Mouse (Mus musculus) liver, embryonic 15.5 days (tissue): ENCODE results near the gene Rps15. TPM values are rescaled to one million over a fixed set of nuclear protein-coding genes. Genes with fewer than 3 reads are reported as not detected.

ENCODE experiments used
- ATAC-seq: fragments of 200-750 bp; cut with Nextera tagmentation; 2 replicates; pipeline ENCODE4 v1.8.0; 2017; ENCODE audit warnings: moderate number of reproducible peaks, mild to moderate bottlenecking, moderate library complexity; ENCODE audit not compliant: insufficient read depth
- H3K27ac ChIP-seq: fragments of 300-500 bp; sonication (generic); replicated peaks from 2 replicates; pipeline ENCODE4 v1.5.1; 2015; ENCODE audit warnings: mild to moderate bottlenecking, inconsistent platforms
- H3K27me3 ChIP-seq: fragments of 300-500 bp; sonication (generic); 2 replicates; pipeline ENCODE4 v1.6.1; 2015; ENCODE audit warnings: mild to moderate bottlenecking, inconsistent platforms
- H3K36me3 ChIP-seq: fragments of 300-500 bp; sonication (generic); replicated peaks from 2 replicates; pipeline ENCODE4 v1.6.1; 2015; ENCODE audit warnings: moderate library complexity, mild to moderate bottlenecking, inconsistent platforms
- H3K4me1 ChIP-seq: fragments of 300-500 bp; sonication (generic); replicated peaks from 2 replicates; pipeline ENCODE4 v1.6.1; 2015; ENCODE audit warnings: inconsistent platforms
- H3K4me2 ChIP-seq: fragments of 300-500 bp; sonication (generic); 2 replicates; pipeline ENCODE4 v1.6.1; 2015; ENCODE audit warnings: moderate library complexity, mild to moderate bottlenecking, inconsistent platforms
- H3K4me3 ChIP-seq: fragments of 300-500 bp; sonication (generic); replicated peaks from 2 replicates; pipeline ENCODE4 v1.5.1; 2015; ENCODE audit warnings: mild to moderate bottlenecking, inconsistent platforms
- H3K9ac ChIP-seq: fragments of 300-500 bp; sonication (generic); 2 replicates; pipeline ENCODE4 v1.6.1; 2015; ENCODE audit warnings: moderate library complexity, mild to moderate bottlenecking, inconsistent platforms
- H3K9me3 ChIP-seq: fragments of 300-500 bp; sonication (generic); replicated peaks from 2 replicates; pipeline ENCODE4 v1.6.1; 2016; ENCODE audit warnings: inconsistent platforms
- WGBS: fragments of 180-500 bp; shearing (Covaris S2); methylation state at CpG from one replicate; pipeline ENCODE4 v1.1.7; 2015; ENCODE audit warnings: mixed read lengths; ENCODE audit not compliant: insufficient replicate concordance; 5-methylcytosine and 5-hydroxymethylcytosine counted together
- polyA plus RNA-seq: library from polyadenylated mRNA; unstranded; fragments of >200 nt; fragmentation: Nextera tagmentation; extraction: Ambion mirVana; gene quantifications from 2 replicates; pipeline ENCODE4 v1.2.1, GENCODE M21; 2015

The Rps15 gene
- polyA plus RNA-seq, 1 experiment from 2014 or later, result 527 TPM

GRCm38 (mm10) chr10:80261585-80261968 is 30.7 kb upstream of the Rps15 start:
- Histone ChIP-seq H3K4me2 (peak overlapping the region; percentile 89), H3K36me3 (peaks cover 24% of the 10 kb centered on the region), H3K9ac (peak overlapping the region; percentile 44), H3K9me3 (no peaks in the 10 kb centered on the region), H3K4me1 (peaks cover 78% of the 10 kb centered on the region), H3K27me3 (no peaks in the 10 kb centered on the region), H3K4me3 (peak overlapping the region; percentile 58), H3K27ac (peak overlapping the region; percentile 91)
- peak; percentile 61 for ATAC-seq
- under 1% methylated on average over 14 of the region's 14 CpGs for WGBS

DNA sequence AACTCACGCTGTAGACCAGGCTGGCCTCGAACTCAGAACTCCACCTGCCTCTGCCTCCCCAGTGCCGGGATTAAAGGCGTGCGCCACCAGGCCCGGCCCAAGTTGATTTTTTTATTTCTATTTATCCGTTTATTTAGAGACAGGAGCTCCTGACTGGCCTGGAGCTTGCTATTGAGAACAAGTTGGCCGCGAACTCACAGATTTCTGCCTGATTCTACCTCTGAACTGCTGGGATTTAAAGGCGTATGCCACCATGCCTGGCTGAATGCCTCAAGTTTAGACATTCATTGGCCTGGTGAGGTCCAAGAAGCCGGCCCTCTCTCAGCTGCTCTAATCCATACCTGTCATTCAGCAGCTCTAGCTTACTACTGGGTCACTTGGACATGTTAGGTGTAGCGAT is 30.1 kb upstream of the Rps15 start:
- Histone ChIP-seq H3K27ac (peak overlapping the region; percentile 91), H3K9ac (0 out of 2 replicates have a peak overlapping the region, but pooled peaks have one; percentile 8), H3K9me3 (no peaks in the 10 kb centered on the region), H3K4me2 (peak overlapping the region; percentile 89), H3K27me3 (no peaks in the 10 kb centered on the region), H3K4me3 (peak overlapping the region; percentile 58), H3K36me3 (peaks cover 22% of the 10 kb centered on the region), H3K4me1 (peaks cover 84% of the 10 kb centered on the region)
- WGBS, result 50% methylated on average over 12 of the region's 12 CpGs
- ATAC-seq, result no peak

- H3K36me3 ChIP-seq, result peaks cover 24% of the 10 kb centered on the region
- no peak overlapping the region for H3K9ac ChIP-seq
- 80% methylated on average over 10 of the region's 10 CpGs for WGBS
- ATAC-seq, result no peak
- H3K27ac ChIP-seq, result 0 out of 2 replicates have a peak overlapping the region, but pooled peaks have one; percentile 91
- no peaks in the 10 kb centered on the region for H3K27me3 ChIP-seq
- H3K4me3 ChIP-seq, result no peak overlapping the region
- H3K9me3 ChIP-seq, result no peaks in the 10 kb centered on the region
- H3K4me1 ChIP-seq, result peaks cover 87% of the 10 kb centered on the region
- no peak overlapping the region for H3K4me2 ChIP-seq
These were observed 29.4 kb upstream of the Rps15 start for GRCm38 (mm10) chr10:80262776-80263365.

- peak overlapping the region; percentile 100 for H3K4me3 ChIP-seq
- peak; percentile 66 for ATAC-seq
- H3K9me3 ChIP-seq, result no peaks in the 10 kb centered on the region
- H3K27me3 ChIP-seq, result no peaks in the 10 kb centered on the region
- peak overlapping the region; percentile 91 for H3K4me2 ChIP-seq
- peaks cover 87% of the 10 kb centered on the region for H3K4me1 ChIP-seq
- H3K9ac ChIP-seq, result peak overlapping the region; percentile 100
- H3K27ac ChIP-seq, result peak overlapping the region; percentile 92
- peaks cover 25% of the 10 kb centered on the region for H3K36me3 ChIP-seq
- WGBS, result under 1% methylated on average over 81 of the region's 81 CpGs
These were observed 27.7 kb upstream of the Rps15 start for GRCm38 (mm10) chr10:80264341-80265148.

DNA sequence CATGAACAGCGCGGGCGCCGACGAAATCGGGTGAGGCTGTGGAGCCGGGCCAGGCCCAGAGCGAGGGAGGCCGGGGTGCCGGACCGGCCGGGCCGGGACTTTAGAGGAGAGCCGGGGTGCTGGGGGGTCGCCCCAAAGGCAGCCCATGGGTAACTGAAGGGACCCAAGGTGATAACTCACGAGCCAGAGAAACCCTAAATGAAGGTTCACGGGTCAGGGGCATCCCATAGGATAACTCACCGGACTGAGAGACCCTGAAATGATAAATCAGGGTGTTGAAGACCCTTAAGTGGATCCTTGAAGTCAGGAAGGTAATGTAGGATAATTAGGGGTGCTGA is 27.1 kb upstream of the Rps15 start:
- Histone ChIP-seq H3K9me3 (no peaks in the 10 kb centered on the region), H3K27me3 (no peaks in the 10 kb centered on the region), H3K4me2 (peak overlapping the region; percentile 91), H3K9ac (peak overlapping the region; percentile 100), H3K4me1 (peaks cover 87% of the 10 kb centered on the region), H3K27ac (peak overlapping the region; percentile 92), H3K4me3 (peak overlapping the region; percentile 100), H3K36me3 (peaks cover 25% of the 10 kb centered on the region)
- 1% methylated on average over 18 of the region's 18 CpGs for WGBS
- no peak for ATAC-seq

DNA sequence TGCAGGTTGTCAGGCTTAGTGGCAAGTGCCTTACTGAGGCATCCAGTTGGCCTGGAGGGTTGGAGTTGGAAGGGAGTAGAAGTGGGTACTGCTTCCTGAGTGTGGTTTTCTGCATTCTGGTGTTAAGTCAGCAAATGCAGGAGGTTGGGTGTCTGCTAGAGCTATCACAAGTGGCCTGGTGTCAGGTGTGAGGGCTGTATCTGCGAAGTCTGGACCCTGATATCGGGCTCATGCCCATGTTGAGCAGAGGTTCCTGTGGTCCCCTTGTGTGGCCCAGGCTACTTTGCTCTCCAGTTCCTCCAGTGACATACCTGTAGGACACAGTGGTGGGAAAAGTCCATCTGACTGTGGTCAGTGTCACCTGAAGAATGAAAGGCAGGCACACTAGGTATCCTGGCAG is 22.2 kb upstream of the Rps15 start:
- ATAC-seq, result peak; percentile 38
- H3K9ac ChIP-seq, result peak overlapping the region; percentile 50
- H3K27ac ChIP-seq, result peak overlapping the region; percentile 92
- no peaks in the 10 kb centered on the region for H3K27me3 ChIP-seq
- 29% methylated on average over 2 of the region's 2 CpGs for WGBS
- peak overlapping the region; percentile 38 for H3K4me3 ChIP-seq
- H3K4me1 ChIP-seq, result peaks cover 89% of the 10 kb centered on the region
- peak overlapping the region; percentile 91 for H3K4me2 ChIP-seq
- peaks cover 62% of the 10 kb centered on the region for H3K36me3 ChIP-seq
- H3K9me3 ChIP-seq, result no peaks in the 10 kb centered on the region

- H3K4me2 ChIP-seq, result peak overlapping the region; percentile 91
- H3K4me1 ChIP-seq, result peaks cover 87% of the 10 kb centered on the region
- WGBS, result 17% methylated on average over 6 of the region's 6 CpGs
- H3K9ac ChIP-seq, result peak overlapping the region; percentile 50
- no peaks in the 10 kb centered on the region for H3K9me3 ChIP-seq
- peak overlapping the region; percentile 38 for H3K4me3 ChIP-seq
- peak; percentile 69 for ATAC-seq
- H3K36me3 ChIP-seq, result peaks cover 68% of the 10 kb centered on the region
- no peaks in the 10 kb centered on the region for H3K27me3 ChIP-seq
- peak overlapping the region; percentile 92 for H3K27ac ChIP-seq
These were observed 21.5 kb upstream of the Rps15 start for GRCm38 (mm10) chr10:80270734-80271181.

GRCm38 (mm10) chr10:80271186-80271843 is 20.9 kb upstream of the Rps15 start:
- peak overlapping the region; percentile 91 for H3K4me2 ChIP-seq
- peak overlapping the region; percentile 50 for H3K9ac ChIP-seq
- no peaks in the 10 kb centered on the region for H3K9me3 ChIP-seq
- peak overlapping the region; percentile 38 for H3K4me3 ChIP-seq
- WGBS, result 49% methylated on average over 5 of the region's 5 CpGs
- peaks cover 74% of the 10 kb centered on the region for H3K36me3 ChIP-seq
- peak overlapping the region; percentile 92 for H3K27ac ChIP-seq
- H3K27me3 ChIP-seq, result no peaks in the 10 kb centered on the region
- H3K4me1 ChIP-seq, result peaks cover 85% of the 10 kb centered on the region
- no peak; the same call in 1 of the 2 replicates for ATAC-seq

DNA sequence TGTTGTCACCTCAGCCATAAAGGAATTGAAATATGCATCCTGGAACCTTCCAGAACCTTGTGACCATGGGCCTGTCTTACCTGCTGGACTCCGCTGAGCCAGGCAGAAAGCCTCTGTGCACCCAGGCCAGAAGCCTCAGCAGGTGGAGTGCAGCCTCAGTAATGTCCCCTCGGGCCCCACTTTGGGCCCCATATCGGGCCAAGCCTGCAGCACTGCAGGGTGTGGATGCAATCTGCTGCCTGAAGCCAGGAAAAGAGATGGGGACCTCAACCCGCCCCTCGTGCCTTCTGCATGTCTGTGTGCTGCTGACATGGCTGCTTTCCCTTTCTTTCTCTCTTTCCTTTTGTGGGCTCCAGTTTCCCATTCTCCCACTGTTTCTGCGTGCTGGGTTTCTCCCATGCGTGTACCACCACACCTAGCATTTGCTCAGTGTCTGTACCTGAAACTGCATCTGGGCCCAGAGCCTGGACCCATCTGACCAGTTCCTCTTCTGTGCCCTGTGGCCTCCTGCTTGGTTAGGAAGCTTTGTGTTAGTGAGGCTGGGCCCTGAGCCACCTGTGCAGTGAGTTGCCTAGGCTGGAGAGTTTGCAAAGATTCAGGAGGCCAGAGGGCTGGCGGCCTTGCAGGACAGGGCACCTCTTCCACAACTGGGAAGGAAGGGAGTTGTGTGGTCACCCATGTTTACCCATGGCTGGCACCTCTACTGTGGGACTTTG is 20.2 kb upstream of the Rps15 start:
- ATAC-seq, result peak; percentile 56
- Histone ChIP-seq H3K4me1 (peaks cover 78% of the 10 kb centered on the region), H3K27me3 (no peaks in the 10 kb centered on the region), H3K9me3 (no peaks in the 10 kb centered on the region), H3K9ac (peak overlapping the region; percentile 50; the same call in 1 of the 2 replicates), H3K27ac (peak overlapping the region; percentile 92), H3K36me3 (peaks cover 78% of the 10 kb centered on the region), H3K4me2 (peak overlapping the region; percentile 91), H3K4me3 (peak overlapping the region; percentile 38)
- WGBS, result 56% methylated on average over 8 of the region's 8 CpGs

DNA sequence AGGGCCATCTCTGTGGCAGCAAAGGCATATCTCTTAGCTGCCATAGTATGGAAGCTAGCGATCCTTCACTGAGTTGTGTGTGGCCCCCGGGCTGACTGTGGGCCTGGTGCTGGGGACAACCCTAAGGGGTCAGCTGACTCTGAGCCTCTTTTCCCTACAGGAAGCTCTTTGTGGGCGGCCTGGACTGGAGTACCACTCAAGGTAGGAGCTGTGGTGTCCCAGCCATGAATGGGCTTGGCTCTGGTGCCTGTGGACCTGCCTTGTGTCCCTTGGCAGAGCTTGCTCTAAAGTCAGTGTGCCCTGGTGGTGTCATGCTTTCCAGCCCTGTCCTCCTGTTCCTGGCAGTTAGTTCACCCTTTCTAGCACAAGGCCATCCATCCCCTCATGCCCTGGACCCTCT is 18.4 kb upstream of the Rps15 start:
- Histone ChIP-seq H3K36me3 (peaks cover 80% of the 10 kb centered on the region), H3K9ac (no peak overlapping the region), H3K4me2 (no peak overlapping the region), H3K9me3 (no peaks in the 10 kb centered on the region), H3K27ac (peak overlapping the region; percentile 29; the same call in 1 of the 2 replicates), H3K4me3 (no peak overlapping the region), H3K27me3 (no peaks in the 10 kb centered on the region), H3K4me1 (peaks cover 60% of the 10 kb centered on the region)
- ATAC-seq, result no peak
- 83% methylated on average over 3 of the region's 3 CpGs for WGBS
